Mouse (Mus musculus) midbrain, embryonic 11.5 days (tissue): ENCODE measurements around the gene Galk1. TPM values are rescaled to one million over a fixed set of nuclear protein-coding genes. Genes with fewer than 3 reads are reported as not detected.

Experiments
- ATAC-seq: fragments of 200-750 bp; cut with Nextera tagmentation; 2 replicates; pipeline ENCODE4 v1.8.0; 2017; ENCODE audit warnings: moderate TSS enrichment, moderate library complexity; ENCODE audit not compliant: low FRiP score
- DNase-seq: peaks from one replicate; pipeline ENCODE4 v3.0.0; 2015; ENCODE audit warnings: low spot score; ENCODE audit errors: missing footprints
- H3K27ac ChIP-seq: fragments of 300-500 bp; sonication (generic); 2 replicates; pipeline ENCODE4 v1.5.1; 2014; ENCODE audit warnings: low read depth, low read length
- H3K27me3 ChIP-seq: fragments of 300-500 bp; sonication (generic); 2 replicates; pipeline ENCODE4 v1.6.1; 2014; ENCODE audit warnings: mild to moderate bottlenecking, low read length, moderate library complexity, mixed read lengths; ENCODE audit not compliant: control insufficient read depth, insufficient read depth
- H3K36me3 ChIP-seq: fragments of 300-500 bp; sonication (generic); 2 replicates; pipeline ENCODE4 v1.6.1; 2014; ENCODE audit warnings: mild to moderate bottlenecking, low read length, moderate library complexity, mixed read lengths; ENCODE audit not compliant: control insufficient read depth, insufficient read depth
- H3K4me1 ChIP-seq: fragments of 300-500 bp; sonication (generic); 2 replicates; pipeline ENCODE4 v1.6.1; 2014; ENCODE audit warnings: low read length; ENCODE audit not compliant: control insufficient read depth, insufficient read depth
- H3K4me2 ChIP-seq: fragments of 300-500 bp; sonication (generic); 2 replicates; pipeline ENCODE4 v1.6.1; 2014; ENCODE audit warnings: mild to moderate bottlenecking, moderate library complexity
- H3K4me3 ChIP-seq: fragments of 300-500 bp; sonication (generic); 2 replicates; pipeline ENCODE4 v1.5.1; 2014; ENCODE audit warnings: low read depth, low read length
- H3K9ac ChIP-seq: fragments of 300-500 bp; sonication (generic); 2 replicates; pipeline ENCODE4 v1.6.1; 2014; ENCODE audit warnings: low read length
- H3K9me3 ChIP-seq: fragments of 300-500 bp; sonication (generic); 2 replicates; pipeline ENCODE4 v1.6.1; 2016; ENCODE audit warnings: low read length; ENCODE audit not compliant: control insufficient read depth
- WGBS: fragments of 180-500 bp; shearing (Covaris S2); extraction: QIAGEN DNeasy Blood & Tissue Kit; methylation state at CpG from one replicate; pipeline ENCODE4 v1.1.7; 2014; 5-methylcytosine and 5-hydroxymethylcytosine counted together
- polyA plus RNA-seq: library from polyadenylated mRNA; unstranded; fragments of >200 nt; fragmentation: Nextera tagmentation; extraction: Ambion mirVana; gene quantifications from 2 replicates; pipeline ENCODE4 v1.2.1, GENCODE M21; 2014

Gene Galk1
- polyA plus RNA-seq, 1 experiment from 2014 or later: 93.4 TPM

DNA sequence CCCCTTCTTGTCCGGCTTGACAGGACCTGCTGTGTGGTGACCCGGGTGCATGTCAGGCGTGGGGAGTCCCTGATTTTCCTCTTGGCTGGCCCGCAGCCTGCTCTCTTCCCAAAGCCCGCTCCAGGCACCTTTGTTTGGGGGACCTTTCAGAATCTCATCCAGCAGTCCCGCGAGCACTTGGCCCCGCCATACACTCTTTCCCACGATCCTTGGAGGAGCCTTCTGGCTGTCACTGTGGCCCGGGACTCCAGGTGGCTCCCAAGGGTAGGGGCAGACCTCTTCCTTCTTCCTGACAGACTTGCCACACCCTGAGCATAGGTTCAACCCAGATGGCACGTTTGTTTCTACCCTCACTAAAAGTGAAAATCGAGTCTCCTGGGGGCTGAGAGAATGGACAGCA is 37.0 kb downstream of the Galk1 start:
- H3K36me3 ChIP-seq: no peaks in the 10 kb centered on the region
- H3K4me1 ChIP-seq: peaks cover 4% of the 10 kb centered on the region; the same call in 1 of the 2 replicates
- H3K9ac ChIP-seq: no peak overlapping the region
- H3K27me3 ChIP-seq: peaks cover 29% of the 10 kb centered on the region
- WGBS: 40% methylated on average over 12 of the region's 12 CpGs
- no peak for DNase-seq
- H3K4me2 ChIP-seq: no peak overlapping the region
- no peaks in the 10 kb centered on the region for H3K9me3 ChIP-seq
- H3K27ac ChIP-seq: no peak overlapping the region
- no peak for ATAC-seq
- H3K4me3 ChIP-seq: no peak overlapping the region

DNA sequence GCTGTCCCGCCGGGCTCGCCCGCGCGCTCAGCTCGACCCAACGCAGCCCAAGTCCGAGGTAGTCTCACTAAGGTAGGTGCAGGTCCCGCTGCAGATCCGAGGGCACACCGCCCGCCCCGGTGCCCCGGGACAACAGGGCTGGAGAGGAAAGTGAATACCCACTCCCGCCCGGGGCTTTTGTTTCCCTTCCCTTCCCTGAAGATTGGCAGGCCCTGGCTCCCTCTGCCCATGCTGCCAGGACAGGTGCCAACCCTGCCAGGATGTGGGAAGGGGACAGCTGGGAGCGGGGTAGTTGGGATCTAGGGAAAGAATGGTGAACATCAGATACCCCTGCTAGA is 37.5 kb downstream of the Galk1 start:
- no peak overlapping the region for H3K27ac ChIP-seq
- DNase-seq (peak; percentile 89), ATAC-seq (no peak)
- H3K27me3 ChIP-seq: peaks cover 29% of the 10 kb centered on the region
- WGBS: 4% methylated on average over 18 of the region's 18 CpGs
- H3K4me1 ChIP-seq: peaks cover 7% of the 10 kb centered on the region
- peak overlapping the region; percentile 50 for H3K4me2 ChIP-seq
- H3K4me3 ChIP-seq: peak overlapping the region; percentile 32
- H3K36me3 ChIP-seq: no peaks in the 10 kb centered on the region
- H3K9ac ChIP-seq: no peak overlapping the region
- no peaks in the 10 kb centered on the region for H3K9me3 ChIP-seq

DNA sequence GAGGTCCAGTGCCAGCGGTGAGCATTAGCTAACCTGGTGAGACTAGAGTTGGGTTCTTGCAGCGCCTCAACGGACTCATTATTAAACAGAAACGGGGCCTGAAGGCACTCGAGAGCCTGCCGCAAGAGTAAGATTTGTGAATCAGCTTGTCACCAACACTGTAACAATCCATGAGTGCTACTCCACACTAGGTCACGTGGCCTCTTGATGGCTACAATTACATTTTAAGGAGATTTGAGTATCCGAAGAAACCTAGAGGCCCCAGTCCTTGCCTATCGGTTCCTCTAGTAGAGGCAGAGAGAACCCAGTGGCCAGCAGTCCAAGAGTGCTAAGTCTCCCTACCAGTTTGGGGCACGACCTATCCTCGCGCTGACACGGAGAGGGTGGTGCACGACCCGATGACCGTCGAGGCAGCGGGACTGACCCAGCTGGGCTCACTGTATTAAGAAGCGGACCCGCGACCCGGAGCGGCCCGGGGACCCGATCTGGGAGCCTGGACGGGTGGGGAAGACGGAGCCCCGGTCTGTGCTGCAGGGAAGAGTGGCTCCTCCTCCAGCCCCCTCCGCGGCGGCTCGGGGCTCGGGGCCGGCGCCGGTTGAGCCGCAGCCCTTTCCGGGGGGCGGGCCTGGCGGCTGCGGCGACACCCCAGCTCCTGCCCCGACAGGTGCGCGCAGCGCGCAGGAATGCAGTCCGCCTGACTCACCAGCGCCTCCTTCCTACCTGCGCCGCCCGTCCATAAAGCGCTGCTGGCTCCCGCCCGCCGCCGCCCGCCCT is 38.0 kb downstream of the Galk1 start, which contains the start of gene Itgb4:
Itgb4 (plus strand) TSS at position 401 of the 774 bp plus-strand sequence.
- 16% methylated on average over 42 of the region's 58 CpGs for WGBS
- H3K9ac ChIP-seq: no peak within 1 kb of the TSS
- no peak within 1 kb of the TSS for H3K27ac ChIP-seq
- peaks cover 29% of the 10 kb centered on the region for H3K27me3 ChIP-seq
- peak within 1 kb of the TSS; percentile 32 for H3K4me3 ChIP-seq
- no peaks in the 10 kb centered on the region for H3K9me3 ChIP-seq
- ATAC-seq: no peak
- H3K36me3 ChIP-seq: no peaks in the 10 kb centered on the region
- H3K4me1 ChIP-seq: peaks cover 9% of the 10 kb centered on the region
- no peak for DNase-seq
- H3K4me2 ChIP-seq: peak within 1 kb of the TSS; percentile 50

DNA sequence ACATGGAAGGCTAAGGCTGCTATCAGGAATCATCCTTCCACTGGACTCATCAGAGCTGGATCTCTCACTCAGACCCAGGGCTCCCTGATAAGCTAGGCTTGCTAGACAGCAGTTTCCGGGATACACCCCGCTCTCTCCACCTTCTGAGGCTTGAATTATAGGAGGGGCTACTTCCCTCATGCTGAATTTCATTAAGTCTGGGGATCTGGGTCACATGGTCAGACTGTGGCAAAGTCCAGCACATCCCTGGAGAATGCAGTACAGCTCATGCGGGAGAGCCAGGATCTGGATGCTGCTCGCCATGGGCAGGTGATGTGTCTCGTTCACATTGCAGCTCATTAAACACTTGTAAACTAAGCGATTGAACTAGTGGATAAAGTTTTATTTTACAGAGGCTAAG is 41.5 kb downstream of the Galk1 start:
- peaks cover 24% of the 10 kb centered on the region for H3K27me3 ChIP-seq
- no peak overlapping the region for H3K4me2 ChIP-seq
- DNase-seq (no peak), ATAC-seq (peak; percentile 62; the same call in 1 of the 2 replicates)
- WGBS: 71% methylated on average over 6 of the region's 6 CpGs
- no peak overlapping the region for H3K27ac ChIP-seq
- peaks cover 6% of the 10 kb centered on the region; the same call in 1 of the 2 replicates for H3K36me3 ChIP-seq
- no peak overlapping the region for H3K4me3 ChIP-seq
- H3K9me3 ChIP-seq: no peaks in the 10 kb centered on the region
- H3K4me1 ChIP-seq: peaks cover 9% of the 10 kb centered on the region
- no peak overlapping the region for H3K9ac ChIP-seq

DNA sequence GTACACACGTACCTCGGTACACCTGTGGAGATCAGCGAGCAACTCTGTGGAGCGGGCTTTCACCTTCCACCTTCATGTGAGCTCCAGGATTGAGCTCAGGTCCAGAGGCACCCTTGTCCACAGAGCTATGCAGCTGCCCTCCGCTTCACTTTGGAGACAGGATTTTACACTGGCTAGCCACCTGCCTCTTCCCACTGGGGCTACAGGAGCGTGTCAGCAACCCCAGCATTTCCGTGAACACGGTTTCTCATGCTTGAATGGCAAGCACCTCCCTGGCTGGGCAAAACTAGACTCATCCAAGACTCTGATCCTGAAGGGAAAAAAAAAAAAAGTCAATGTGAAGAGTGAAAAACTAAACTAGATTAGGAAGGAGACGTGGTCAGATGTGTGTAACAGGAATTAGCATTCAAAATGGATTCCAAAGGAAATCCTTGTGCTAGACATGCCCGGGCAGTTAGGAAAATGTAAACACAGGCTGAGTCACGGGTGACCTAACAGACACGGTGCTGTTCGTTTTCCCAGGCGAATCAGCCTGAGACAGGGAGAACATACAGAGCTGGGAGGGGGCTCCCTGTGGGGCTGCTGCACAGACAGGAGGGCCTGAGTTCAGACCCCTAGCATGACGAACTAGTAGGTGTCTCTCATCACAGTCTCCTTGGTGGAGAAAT is 42.4 kb downstream of the Galk1 start:
- ATAC-seq (no peak), DNase-seq (no peak)
- H3K27ac ChIP-seq: no peak overlapping the region; the same call in 1 of the 2 replicates
- peaks cover 16% of the 10 kb centered on the region for H3K27me3 ChIP-seq
- H3K9ac ChIP-seq: peak overlapping the region; percentile 22; the same call in 1 of the 2 replicates
- WGBS: 67% methylated on average over 15 of the region's 15 CpGs
- no peaks in the 10 kb centered on the region for H3K9me3 ChIP-seq
- H3K36me3 ChIP-seq: peaks cover 13% of the 10 kb centered on the region; the same call in 1 of the 2 replicates
- no peak overlapping the region for H3K4me2 ChIP-seq
- peaks cover 9% of the 10 kb centered on the region for H3K4me1 ChIP-seq
- no peak overlapping the region for H3K4me3 ChIP-seq

DNA sequence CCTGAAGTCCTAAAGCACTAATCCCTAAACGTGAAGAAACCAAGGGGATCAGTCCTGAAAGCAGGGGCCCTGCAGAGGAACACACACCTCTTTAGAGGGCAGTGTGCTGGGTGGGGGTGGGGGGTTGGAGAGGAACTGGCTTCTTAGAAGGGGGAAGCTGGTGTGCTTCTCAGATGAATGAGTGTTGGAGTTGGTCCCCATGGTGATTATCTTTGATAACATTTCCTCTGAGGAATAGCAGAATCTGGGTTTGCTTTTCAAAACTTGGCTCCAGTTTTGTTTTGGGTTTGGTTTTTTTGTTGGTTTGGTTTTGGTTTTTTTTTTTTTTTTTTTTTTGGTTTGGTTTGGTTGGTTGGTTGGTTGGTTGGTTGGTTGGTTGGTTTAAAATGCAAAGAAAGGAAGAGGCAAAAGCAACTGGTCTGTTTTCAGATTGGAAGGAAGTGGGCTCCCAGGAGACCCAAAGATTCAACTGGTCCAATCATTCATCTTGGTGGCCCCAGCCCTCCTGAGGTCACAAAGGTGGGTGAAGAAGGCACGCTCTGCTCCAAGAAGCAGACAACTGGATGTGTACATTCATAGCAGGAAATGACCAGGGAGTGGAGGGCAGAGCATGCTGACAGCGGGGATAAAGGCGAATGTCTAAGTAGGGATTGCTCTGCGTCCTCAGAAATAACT is 43.7 kb downstream of the Galk1 start:
- H3K9me3 ChIP-seq: no peaks in the 10 kb centered on the region
- DNase-seq: no peak
- peaks cover 4% of the 10 kb centered on the region for H3K4me1 ChIP-seq
- H3K4me3 ChIP-seq: no peak overlapping the region
- ATAC-seq: no peak
- peaks cover 24% of the 10 kb centered on the region for H3K36me3 ChIP-seq
- H3K27ac ChIP-seq: no peak overlapping the region
- H3K27me3 ChIP-seq: peaks cover 3% of the 10 kb centered on the region
- H3K4me2 ChIP-seq: no peak overlapping the region
- no peak overlapping the region for H3K9ac ChIP-seq
- 68% methylated on average over 5 of the region's 5 CpGs for WGBS

DNA sequence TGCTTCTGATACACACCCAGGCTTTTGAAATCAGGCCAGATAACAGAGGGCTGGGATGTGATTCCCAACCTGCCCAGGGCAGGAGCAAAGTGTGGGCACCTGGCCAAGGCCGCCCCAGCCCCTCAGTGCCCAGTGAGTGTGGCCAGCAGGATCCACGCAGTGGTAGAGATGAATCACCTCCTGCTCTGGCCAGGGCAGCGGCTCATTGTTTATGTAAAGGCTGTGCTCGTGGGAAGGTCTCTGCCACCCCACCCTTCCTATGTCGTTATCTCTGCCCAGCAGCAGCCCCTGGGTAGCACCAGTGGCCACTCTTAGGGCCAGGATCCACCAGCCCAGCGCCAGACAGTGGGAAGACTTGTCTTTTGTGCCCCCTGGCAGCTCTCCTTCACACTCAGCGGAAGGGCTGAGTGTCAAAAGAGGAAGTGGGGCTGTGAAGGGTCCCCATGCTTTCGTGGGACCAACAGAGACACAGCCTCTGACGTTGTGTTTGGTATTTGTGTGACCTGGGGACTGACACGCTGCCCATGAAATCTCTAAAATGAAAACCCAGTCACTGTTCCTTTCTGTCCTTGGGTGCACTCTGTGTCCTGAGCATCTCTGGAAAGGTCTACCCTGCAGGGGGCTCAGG is 47.4 kb downstream of the Galk1 start:
- 93% methylated on average over 10 of the region's 10 CpGs for WGBS
- no peak for DNase-seq
- Histone ChIP-seq H3K27me3 (no peaks in the 10 kb centered on the region), H3K4me1 (peaks cover 2% of the 10 kb centered on the region), H3K9ac (no peak overlapping the region), H3K4me2 (no peak overlapping the region), H3K4me3 (no peak overlapping the region), H3K9me3 (no peaks in the 10 kb centered on the region), H3K36me3 (peaks cover 50% of the 10 kb centered on the region), H3K27ac (no peak overlapping the region)
- ATAC-seq: no peak

DNA sequence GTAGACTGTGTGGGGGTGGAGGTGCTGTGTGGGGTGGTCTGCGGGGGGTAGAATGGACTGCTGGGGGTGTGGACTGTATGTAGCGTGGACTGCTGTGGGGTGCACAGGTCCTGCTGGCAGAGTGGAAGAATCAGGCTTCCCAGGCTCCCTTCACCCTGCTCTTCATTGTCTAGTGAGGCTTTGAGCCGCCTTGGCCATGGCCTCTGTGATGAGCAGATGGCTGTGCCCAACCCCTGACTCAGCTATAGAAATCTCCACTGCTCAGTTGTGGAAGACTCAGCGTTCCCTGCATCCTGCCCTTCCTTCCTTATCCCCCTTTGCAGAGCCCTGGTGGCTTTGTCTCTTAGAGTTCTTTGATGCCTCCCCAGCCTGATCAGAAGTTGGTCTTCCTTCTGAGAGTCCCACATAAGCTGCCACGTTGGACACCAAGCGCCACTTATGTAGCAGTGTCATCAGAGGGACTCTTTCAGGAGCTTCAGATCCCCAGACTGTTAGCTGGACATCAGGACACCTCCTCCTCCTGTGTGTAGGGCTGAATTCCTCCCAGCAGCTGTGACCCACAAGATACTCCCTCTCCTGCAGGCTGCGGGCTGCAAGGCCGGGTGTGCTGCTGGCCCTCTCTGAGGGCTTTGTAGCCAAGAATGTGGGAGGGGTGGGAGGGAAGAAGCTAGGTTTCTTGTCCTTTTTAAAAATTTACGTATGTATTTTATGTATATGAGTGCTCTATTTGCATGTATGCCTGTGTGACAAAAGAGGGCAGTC is 49.7 kb downstream of the Galk1 start:
- Histone ChIP-seq H3K27me3 (no peaks in the 10 kb centered on the region), H3K4me3 (no peak overlapping the region), H3K27ac (no peak overlapping the region), H3K36me3 (peaks cover 52% of the 10 kb centered on the region), H3K9ac (no peak overlapping the region), H3K9me3 (no peaks in the 10 kb centered on the region), H3K4me2 (no peak overlapping the region), H3K4me1 (no peaks in the 10 kb centered on the region)
- ATAC-seq (no peak), DNase-seq (no peak)
- 88% methylated on average over 9 of the region's 9 CpGs for WGBS
